Mouse (Mus musculus) cortical plate, adult 2 months (tissue): Measurements from ENCODE around the gene Kat14. TPM values are rescaled to one million over a fixed set of nuclear protein-coding genes. Genes with fewer than 3 reads are reported as not detected.

Experiments
- H3K27ac ChIP-seq: fragments of 200-500 bp; 2 replicates; pipeline ENCODE4 v1.5.1; 2012; ENCODE audit warnings: low read length, control low read depth, inconsistent platforms; ENCODE audit not compliant: insufficient read depth
- H3K4me1 ChIP-seq: fragments of 200-500 bp; 2 replicates; pipeline ENCODE4 v1.6.1; 2011; ENCODE audit warnings: low read length; ENCODE audit not compliant: control insufficient read depth, insufficient read depth
- H3K4me3 ChIP-seq: fragments of 200-500 bp; 2 replicates; pipeline ENCODE4 v1.5.1; 2011; ENCODE audit warnings: mild to moderate bottlenecking, low read length, control low read depth; ENCODE audit not compliant: insufficient read depth
- CTCF ChIP-seq: fragments of 200-500 bp; IDR thresholded peaks from 2 replicates; pipeline ENCODE4 v1.5.1; 2011; ENCODE audit warnings: mild to moderate bottlenecking, control low read depth, low read length; ENCODE audit not compliant: insufficient read depth; ENCODE audit errors: extremely low read depth
- POLR2A ChIP-seq: fragments of 200-500 bp; IDR thresholded peaks from 2 replicates; pipeline ENCODE4 v1.6.1; 2011; ENCODE audit warnings: mild to moderate bottlenecking, low read length, control low read depth; ENCODE audit not compliant: insufficient read depth; ENCODE audit errors: extremely low read depth
- polyA plus RNA-seq: library from polyadenylated mRNA; depleted of rRNA; stranded (reverse); fragments of >200 nt; gene quantifications from 2 replicates; pipeline ENCODE4 v1.2.3, GENCODE M21; 2012; rRNA removed

Gene Kat14
- polyA plus RNA-seq, 1 experiment: 33.8 TPM

DNA sequence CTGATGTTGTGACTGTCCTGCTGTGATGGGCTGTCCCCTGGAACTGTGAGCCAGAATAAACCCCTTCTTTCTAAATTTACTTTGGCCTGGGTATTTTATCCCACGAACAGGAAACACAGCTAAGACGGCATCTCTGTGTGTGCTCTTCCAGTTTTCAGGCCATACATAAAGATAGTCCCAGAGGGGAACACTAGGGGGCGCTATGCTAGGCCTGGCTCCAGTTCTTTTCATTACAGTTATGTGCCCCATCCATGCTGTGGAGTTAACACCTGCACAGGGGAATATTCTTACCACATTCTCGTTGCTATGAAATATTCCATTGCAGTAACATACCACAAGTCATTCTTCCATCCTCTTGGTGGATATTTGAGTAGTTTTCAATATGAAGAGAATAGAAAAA, 69.6 kb downstream of the Kat14 start:
- Histone ChIP-seq H3K27ac (no peak overlapping the region), H3K4me1 (0 out of 2 replicates have a peak, but pooled peaks cover 3% of the 10 kb centered on the region), H3K4me3 (no peak overlapping the region)
- TF ChIP-seq POLR2A (no peak), CTCF (peak; percentile 25; the same call in 1 of the 2 replicates)

DNA sequence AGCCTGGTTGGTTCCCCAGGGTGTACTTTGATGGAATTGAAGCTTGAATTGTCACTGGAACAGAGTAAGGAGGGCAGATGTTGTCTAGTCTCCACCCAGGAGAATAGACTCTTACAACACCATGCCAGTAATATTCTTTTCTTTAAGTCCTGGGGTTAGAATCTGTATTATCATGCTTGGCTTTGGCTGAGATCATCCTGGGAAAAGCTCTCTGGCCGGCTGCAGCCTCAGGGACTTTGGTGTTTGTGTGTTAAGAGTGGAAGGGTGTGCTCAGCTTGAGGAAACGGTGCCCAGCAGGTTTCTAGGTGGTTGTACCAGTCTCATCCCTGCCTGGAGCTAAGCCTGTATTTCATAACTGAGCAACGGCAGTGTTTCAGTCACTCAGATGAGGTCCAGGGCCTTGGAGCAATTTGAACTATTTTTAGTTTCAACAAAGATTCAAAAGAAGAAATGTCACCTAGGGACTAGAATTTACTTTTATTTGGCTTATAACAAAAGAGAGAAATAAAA, 70.5 kb downstream of the Kat14 start:
- 0 out of 2 replicates have a peak, but pooled peaks cover 3% of the 10 kb centered on the region for H3K4me1 ChIP-seq
- H3K27ac ChIP-seq: no peak overlapping the region
- no peak for TF ChIP-seq POLR2A

DNA sequence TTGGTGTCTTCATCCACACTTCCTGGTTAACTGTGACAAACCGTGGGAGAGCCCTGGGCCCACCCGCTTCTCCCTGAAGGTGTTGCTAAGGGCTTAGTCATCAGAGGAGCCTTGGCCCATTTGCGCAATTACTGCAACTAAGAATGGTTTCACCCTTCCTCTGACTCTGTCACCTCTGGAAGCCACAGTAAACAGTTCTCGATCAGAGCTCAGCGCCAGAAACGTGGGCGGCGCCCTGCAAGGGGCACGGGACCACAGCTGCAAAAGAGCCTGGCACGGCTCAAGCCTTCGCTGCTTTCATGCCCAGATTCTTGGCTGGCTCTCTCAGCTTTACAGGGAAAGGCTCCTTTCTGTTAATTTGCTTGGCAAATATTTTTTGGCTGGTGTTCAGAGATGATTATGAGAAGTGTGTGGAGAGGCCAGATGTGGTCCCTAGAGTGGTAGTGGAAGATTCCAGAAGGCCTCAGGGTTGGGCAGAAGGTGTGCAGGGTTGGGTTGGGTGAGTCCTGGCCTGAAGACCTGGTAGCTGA, 72.7 kb downstream of the Kat14 start:
- Histone ChIP-seq H3K4me1 (0 out of 2 replicates have a peak, but pooled peaks cover 3% of the 10 kb centered on the region), H3K27ac (peak overlapping the region; percentile 37; the same call in 1 of the 2 replicates), H3K4me3 (no peak overlapping the region)
- TF ChIP-seq CTCF (no peak), POLR2A (no peak)

More for the DNA sequence above, 70.5 kb downstream of the Kat14 start:
- H3K4me3 ChIP-seq: no peak overlapping the region

DNA sequence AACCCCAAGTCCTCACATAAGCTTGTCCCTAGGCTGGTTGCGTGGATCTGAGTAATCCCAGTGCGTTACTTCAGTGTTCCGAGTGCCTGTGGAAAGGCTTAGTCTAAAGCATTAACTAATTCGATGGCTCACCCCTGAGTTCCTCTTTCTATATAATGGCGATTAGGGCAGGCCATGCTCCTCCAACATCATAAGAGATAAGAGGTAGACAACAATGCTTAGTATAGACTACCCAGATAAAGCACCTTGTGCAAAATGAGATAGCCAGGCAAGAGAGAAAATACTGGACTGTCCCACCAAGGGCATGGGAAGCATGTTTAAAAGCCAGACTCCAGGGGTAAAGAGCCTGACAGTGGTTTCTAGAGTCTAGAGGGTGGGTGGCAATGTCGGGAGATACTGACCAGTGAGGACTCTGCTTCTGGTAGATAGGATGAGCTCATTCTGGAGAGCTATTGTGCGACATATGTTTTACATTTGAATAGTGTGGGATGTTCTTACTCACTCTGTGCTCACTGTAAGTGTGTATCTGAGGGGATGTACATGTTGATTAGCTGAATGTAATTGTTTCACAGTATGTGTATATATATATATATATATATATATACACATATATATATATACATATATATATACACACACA, 77.7 kb downstream of the Kat14 start:
- Histone ChIP-seq H3K4me1 (0 out of 2 replicates have a peak, but pooled peaks cover 1% of the 10 kb centered on the region), H3K27ac (no peak overlapping the region), H3K4me3 (no peak overlapping the region)
- TF ChIP-seq CTCF (no peak), POLR2A (no peak)

DNA sequence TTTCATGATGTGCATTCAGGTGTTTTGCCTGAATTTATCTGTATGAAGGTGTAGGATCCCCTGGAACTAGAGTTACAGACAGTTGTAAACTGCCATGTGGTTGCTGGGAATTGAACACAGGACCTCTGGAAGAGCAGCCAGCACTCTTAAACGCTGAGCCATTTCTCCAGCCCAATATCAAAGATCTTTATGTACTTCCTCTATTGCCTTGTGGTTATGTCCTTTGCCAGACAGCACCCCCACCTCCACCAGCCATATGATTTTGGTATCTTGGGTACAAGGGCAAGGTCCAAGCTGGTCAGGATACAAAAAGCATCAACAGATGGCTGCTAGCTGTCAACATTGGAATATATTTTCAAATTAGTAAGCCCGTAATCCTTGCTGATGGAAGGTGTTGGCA, 81.6 kb downstream of the Kat14 start:
- TF ChIP-seq POLR2A (no peak), CTCF (no peak)
- Histone ChIP-seq H3K27ac (no peak overlapping the region), H3K4me1 (no peaks in the 10 kb centered on the region), H3K4me3 (no peak overlapping the region)

DNA sequence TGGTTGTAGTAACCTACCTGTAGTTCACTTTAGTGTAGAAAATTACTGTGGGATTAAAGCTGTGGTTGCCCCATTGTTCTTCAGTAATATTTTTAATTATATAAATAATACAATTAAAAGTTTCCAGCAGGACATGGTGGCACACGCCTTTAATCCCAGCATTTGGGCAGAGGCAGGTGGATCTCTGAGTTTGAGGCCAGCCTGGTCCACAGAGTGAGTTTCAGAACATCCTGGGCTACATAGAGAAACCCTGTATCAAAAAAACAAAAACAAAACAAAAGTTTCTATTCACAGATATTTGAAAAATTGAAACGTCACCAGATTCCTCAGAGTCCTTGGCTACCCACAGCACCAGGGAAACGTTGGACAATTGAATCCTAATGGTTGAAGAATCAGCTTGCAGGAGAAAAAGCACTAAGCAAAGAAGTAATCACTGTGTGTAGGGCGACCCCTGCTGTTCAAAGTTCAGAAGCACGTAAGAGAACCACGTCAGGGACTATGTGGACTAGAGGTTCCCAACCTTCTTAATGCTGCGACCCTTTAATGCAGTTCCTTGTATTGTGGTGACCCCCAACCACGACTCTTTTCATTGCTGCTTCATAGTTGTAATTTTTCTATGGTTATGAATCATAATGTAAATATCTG, 83.7 kb downstream of the Kat14 start:
- Histone ChIP-seq H3K4me1 (no peaks in the 10 kb centered on the region), H3K4me3 (no peak overlapping the region), H3K27ac (no peak overlapping the region)
- TF ChIP-seq CTCF (peak; percentile 89), POLR2A (no peak)

Other genes starting within 250 kb of the Kat14 start
- 5.6 and 5.9 TPM in 2 replicates for gene Mgme1, start 98.3 kb upstream of the Kat14 start, polyA plus RNA-seq
- gene Snx5, start 98.1 kb upstream of the Kat14 start, polyA plus RNA-seq: 84.6 and 85.6 TPM in 2 replicates
- gene Ovol2, start 36.8 kb upstream of the Kat14 start, polyA plus RNA-seq: 15.0 and 16.4 TPM in 2 replicates
- 1.0 TPM in 1 of 2 replicates, not detected in the other for gene Pet117, start within 50 bp of the Kat14 start, polyA plus RNA-seq
- gene Dzank1, start 158.4 kb downstream of the Kat14 start, polyA plus RNA-seq: 77.6 and 79.8 TPM in 2 replicates
- gene Polr3f, start 158.7 kb downstream of the Kat14 start, polyA plus RNA-seq: 17.4 and 18.5 TPM in 2 replicates
- 30.8 and 31.7 TPM in 2 replicates for gene Rbbp9, start 181.9 kb downstream of the Kat14 start, polyA plus RNA-seq
- 52.6 and 55.4 TPM in 2 replicates for gene Sec23b, start 187.2 kb downstream of the Kat14 start, polyA plus RNA-seq
- gene Smim26, start 225.1 kb downstream of the Kat14 start, polyA plus RNA-seq: 71.4 and 78.6 TPM in 2 replicates
- 61.9 and 62.0 TPM in 2 replicates for gene Dtd1, start 230.9 kb downstream of the Kat14 start, polyA plus RNA-seq